Mouse (Mus musculus): ENCODE data around the gene Zc3h7b.
"Not testable (repeated sequence)": the region's sequence is repeated elsewhere in the genome, so short reads cannot be mapped to it uniquely, and the experiment has no call there.

Gene Zc3h7b

DNA sequence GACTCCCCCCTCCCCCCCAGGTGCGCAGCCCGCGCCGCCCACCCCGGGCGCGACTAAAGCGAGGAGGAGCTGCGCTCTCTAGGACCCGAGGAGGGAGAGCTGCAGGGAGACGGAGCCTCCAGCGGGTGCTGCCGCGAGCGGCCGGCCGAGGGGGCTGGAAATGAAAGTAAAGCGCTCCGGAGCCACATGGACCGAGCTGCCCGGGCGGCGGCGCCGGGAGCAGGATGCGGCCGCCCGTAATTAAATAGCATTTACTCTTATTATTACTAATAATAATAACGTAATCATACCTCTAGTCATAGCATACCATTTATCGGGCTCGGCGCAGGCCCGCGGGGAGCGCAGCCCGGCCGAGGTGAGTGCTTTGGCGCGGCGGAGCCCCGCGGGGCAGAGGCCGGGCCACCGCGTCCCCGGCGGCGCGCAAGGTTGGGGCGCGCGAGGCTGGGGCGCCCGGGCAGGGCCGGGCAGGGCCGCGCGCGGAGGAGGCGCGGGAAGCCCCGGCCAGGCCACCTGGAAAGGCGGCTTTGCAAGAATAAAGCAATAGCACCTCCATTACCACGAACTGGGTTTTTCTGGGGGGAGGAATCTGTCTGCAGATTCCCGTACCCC lies at the start of gene Zc3h7b, which contains the start of gene Rangap1:
Gene Zc3h7b, plus strand, starts transcription at position 66 of the 609 bp plus-strand sequence.
Gene Rangap1, minus strand, starts transcription at position 539 of the 609 bp plus-strand sequence.
- DNase-seq = peak; percentile 71

DNA sequence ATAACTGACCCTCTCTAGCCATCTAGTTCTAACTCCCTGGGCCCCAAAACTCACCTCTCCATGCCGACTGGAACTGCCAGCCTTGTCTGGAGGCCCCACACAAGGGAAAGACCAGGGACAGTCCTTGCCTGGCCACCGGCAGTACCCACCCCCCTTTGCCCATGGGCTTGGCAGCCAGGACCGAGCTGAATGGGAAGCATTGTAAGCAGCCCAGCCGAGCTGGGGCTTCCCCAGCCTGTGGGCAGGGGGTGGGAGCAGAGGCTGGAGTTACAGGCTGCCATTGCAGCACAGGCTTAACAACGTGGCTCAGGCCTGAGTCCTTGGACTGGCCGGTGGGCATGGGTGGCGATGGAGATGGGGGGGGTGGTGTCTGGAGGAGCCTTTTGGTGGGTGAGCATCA lies 47.7 kb upstream of the Zc3h7b start, which contains the start of gene Chadl:
Gene Chadl, minus strand, starts transcription at position 113 of the 400 bp plus-strand sequence.
- no peak for DNase-seq

DNA sequence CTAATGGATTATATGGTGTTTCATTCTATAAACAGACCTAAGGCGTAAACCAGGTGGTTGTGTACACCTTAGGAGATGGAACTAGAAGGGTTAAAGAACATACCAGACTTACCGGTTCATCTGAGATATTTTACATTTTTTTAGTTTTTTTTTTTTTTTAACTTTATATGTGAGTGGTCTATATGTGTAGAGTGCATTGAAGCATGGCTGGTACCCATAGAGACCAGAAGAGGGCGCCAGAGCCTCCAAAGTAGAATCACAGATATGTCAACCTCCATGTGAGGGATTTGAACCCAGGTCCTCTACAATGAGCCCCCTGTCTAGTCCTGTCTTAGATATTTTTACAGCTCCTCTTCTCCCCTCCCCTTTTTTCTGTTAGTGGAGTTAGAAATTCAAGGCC lies 47.0 kb upstream of the Zc3h7b start:
- peak; percentile 62 for DNase-seq

DNA sequence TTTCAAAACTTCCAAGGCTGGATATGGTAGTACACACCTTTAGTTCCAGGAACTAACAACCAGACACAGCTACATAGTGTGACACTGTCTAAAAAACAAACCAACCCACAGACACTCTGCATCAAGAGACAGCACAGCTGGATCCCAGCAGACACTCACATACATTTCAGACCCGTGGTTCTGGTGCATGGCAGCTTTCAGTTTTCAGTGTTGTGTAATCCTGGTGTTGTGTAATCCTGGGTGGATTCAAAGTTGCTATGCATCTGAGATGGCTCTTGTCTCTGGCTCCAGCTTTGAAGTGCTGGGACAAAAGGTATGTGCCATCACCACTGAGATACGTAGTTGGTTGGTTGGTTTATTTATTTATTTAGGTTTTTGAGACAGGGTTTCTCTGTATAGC lies 46.3 kb upstream of the Zc3h7b start:
- DNase-seq = no peak

DNA sequence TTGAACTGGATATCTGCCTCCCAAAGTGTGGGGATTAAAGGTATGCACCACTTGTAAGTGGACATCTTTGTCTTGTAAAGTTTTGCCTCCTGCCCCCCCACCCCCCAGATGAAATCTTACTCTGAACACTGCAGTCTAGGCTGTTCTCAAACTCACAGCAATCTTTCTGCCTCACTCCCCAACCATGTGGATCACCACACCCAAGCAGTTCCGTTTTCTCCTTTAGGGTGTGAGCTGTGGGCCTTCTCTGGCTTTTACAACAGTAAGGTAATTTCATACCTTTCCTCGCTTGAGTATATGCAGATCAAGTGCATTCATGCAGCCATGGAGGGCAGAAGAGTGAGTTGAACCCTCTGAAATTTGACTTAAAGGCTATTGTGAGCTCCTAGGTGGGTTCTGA lies 44.7 kb upstream of the Zc3h7b start:
- no peak for DNase-seq

DNA sequence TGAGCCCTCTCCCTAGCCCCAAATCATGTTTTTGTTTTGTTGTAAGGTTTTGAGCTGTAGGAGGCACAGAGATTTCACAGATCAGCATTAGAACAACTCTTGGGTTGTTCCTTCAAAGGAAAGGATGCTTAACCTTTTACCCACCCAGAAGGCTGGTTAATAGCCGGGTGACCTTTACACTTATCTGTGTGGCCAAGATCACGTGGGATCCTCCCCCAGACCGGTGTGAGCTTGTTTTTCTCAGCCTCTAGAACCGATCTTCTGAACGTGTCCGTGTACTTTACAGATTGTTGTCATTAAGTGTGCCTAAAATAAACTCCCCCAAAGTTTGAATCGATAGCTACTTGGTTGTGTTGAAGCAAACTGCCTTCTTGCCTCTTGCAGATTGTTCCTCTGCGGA lies 44.3 kb upstream of the Zc3h7b start:
- DNase-seq = no peak

DNA sequence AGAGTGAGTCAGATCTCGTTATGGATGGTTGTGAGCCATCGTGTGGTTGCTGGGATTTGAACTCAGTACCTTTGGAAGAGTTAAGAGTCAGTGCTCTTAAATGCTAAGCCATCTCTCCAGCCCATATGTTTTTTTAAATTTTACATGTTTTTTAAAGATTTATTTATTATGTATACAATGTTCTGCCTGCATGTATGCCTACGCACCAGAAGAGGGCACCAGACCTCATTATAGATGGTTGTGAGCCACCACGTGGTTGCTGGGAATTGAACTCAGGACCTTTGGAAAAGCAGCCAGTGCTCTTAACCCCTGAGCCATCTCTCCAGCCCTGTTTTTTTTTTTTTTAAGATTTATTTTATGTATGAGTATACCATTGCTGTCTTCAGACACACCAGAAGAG lies 43.5 kb upstream of the Zc3h7b start:
- not testable (repeated sequence) for DNase-seq

DNA sequence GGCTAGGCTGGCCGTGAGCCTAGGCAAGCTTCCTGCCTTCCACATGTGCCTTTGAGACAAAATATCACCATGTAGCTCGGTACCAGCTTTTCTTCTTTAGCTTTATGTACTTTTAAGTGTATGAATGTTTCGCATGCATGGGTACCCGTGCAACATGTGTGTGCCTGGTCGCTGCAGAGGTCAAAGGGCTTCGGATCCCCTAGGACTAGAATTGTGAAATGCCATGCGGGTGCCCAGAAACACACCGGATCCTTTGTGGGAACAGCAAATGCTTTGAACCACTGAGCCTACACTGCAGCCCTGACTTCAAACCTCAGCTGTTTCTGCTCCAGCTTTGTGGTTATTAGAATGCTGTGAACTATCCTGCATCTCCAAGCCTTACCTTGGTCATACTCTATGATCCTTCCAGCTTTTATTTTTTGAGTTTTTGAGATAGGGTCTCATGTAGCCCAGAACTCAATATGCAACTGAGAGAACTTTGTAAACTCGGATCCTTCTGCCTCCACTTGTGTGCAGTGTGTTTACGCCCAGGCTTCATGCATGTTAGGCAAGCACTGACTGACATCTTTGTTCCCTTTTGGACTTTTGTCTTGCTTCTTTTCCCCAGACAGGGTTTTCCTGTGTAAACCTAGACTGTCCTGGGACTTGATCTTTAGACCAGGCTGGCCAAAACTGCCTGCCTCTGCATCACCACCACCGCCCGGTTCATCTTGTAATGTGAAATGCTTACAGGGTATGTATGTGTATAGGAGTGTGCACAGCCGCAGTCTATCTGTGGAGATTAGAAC lies 42.4 kb upstream of the Zc3h7b start:
- DNase-seq = no peak

DNA sequence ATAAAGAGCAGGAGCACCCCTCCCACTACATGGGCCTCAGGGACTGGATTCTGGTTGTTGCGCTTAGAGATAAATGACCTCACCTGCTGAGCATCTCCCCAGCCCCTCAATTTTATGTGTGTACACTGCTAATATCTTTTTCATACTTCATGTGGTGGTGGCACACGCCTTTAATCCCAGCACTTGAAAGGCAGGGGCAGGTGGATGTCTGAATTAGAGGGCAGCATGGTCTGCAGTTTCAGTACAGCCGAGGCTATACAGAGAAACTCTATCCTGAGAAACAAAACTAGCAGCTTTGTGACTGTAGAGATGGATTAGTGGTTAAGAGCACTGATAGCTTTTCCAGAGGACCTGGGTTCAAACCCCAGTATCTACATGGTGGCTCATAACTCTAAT lies 41.8 kb upstream of the Zc3h7b start:
- no peak for DNase-seq

DNA sequence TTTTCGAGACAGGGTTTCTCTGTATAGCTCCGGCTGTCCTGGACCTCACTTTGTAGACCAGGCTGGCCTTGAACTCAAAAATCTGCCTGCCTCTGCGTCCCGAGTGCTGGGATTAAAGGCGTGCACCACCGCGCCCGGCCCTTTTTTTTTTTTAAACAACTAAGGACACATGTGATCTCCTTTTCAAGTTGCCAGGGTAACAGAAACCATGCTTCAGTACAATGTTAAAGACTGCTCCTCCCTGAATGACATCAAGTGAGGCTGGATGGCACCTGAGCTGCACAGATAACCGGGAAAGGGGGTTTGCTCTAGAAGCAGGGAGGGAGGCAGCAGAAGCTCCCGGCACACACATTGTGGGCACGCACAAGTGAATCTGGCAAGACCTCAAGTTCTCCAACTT lies 35.9 kb upstream of the Zc3h7b start:
- no peak for DNase-seq

DNA sequence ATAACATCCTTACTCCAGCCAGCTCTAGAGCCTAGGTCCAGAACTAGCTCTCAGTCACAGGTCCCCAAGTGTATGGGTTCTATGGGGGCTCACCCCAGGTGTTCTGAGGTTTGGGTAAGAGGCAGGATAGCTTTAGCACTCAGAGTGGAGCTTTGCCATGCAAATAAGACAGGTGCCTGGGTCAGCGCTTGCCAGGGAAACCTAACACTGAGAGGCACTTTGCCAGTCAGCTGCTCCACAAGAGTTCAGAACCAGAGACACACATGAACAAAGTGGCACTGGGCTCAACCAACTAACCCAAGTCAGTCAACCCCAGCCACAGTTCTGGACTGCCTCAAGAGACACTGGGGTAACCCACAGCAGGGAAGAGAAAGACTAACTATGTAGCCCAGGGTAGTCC lies 35.2 kb upstream of the Zc3h7b start:
- DNase-seq = no peak

DNA sequence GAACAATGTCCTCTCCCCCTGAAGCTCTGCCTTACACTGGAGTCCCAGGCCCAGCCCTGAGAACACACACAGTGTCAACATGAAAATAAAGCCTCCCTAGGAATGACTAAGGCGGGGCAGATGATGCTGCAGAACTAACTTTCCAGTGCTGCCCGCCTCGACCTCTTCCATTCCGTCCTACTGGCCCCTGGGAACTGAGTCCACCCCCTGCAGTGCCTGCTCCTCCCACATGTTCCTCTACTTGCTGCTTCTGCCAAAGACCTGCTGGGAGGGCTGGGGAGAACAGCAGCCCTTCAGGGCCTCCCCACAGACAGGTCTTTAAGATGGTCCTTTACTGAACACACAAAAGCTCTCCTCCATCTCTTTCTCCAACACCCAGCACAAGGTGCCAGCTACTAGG lies 34.1 kb upstream of the Zc3h7b start:
- DNase-seq = no peak

DNA sequence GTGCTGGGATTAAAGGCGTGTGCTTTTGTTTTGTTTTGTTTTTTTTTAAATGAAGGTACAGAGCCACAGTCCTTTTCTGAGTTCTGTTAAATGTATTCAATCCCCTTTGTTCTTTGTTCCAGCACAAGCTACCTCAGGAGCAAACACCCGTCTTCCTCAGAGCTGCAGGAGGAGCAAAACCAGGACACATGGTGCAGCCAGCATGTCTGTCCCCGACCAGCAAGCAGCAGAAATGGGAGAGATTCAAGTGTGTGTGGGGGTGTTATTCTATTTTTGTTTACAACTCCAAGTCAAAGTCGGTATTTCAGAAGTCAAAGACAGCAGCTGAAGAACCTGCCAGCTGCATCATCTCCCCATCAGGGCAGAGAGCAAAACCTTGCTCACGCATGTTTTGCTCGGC lies 31.1 kb upstream of the Zc3h7b start:
- DNase-seq = no peak

DNA sequence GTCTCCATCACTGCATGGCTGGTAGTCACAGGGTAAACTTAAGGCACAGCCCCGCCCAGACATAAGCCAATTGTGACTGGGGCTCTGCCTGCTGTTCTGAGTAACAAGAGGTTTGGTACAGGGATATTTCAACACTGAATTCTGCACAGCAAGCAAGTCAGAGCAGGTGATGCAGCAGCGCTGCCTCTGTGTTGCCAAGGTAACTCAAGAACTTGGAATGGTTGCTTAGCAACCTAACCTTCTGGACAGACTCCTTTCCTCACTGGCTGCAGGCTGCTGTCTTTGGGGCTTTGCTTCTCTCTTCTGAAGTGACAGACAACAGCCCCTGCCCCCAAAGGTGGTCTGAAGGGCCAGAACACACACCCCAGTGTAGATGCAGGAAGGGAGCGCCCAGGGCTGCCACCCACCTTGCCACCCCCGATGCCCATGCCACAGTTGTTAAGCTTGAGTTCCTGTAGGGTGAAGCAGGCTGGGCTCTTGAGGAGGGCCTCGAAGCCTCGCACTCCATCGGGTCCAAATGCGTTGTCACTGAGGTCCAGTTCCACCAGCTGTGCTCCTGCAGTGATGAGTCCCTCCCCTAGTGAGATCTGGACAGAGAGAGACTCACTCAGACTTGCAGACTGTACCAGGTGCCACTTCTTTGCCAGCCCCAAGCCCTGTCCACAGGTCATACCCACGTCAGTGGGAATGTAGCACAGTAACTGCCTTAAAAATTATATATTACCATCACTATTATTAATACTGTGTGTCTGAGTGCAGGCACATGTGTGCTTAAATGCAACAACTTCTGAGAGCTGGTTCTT lies 26.3 kb upstream of the Zc3h7b start:
- DNase-seq = no peak

DNA sequence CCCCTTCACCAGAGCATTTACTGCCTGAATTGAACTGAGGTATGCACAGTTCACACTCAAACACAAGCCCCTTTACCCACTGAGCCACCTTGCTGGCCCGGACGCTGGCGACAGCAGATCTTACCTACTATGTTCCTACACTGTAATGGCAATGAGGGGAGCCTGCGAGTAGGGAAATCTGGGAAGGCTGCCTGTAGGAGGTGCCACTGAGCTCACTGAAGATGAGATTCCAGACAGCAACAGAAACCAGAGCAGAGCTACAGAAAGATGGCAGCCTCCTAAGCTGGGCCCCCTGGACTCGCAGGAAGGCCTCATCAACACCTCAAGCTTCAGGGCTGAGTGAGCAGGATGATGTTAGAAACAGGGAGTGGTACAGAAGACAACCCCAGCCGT lies 25.7 kb upstream of the Zc3h7b start:
- DNase-seq = no peak

DNA sequence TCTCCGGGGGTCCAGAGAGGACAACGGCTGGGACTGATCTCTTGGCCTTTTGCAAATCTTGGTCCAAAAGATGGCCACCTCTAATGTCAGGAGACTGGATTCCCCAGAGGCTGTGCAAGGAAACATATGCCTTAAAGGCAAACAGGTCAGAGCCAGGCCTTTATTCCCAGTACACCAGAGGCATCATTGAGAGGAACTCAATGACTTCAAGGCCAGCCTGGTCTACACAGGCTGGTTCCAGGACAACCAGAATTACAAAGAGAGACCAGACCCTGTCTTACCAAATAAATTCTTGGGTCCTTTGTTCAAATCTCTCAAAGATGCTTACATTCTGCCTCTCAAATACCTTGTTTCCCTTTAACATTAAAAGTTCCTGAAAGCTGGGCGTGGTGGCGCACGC lies 22.5 kb upstream of the Zc3h7b start:
- DNase-seq = no peak

DNA sequence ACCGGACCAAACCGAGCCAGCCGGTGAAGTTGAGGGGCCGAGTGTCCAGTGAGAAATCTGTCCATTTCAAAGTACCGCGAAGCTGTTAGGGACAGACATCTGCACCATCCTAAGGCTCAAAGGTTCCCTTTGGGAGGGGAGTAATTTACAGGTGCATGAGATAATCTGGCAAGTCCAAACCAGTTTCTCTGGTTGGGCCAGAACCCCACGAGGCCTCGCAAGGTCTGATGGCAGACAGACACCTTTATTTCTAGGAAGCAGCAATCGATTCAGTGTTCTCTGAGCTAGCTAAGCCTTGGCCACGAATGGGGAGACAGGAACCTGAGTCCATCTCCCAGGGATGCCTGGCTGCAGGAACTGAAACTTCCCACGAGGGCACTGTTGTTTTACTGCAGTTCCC lies 21.2 kb upstream of the Zc3h7b start:
- no peak for DNase-seq

DNA sequence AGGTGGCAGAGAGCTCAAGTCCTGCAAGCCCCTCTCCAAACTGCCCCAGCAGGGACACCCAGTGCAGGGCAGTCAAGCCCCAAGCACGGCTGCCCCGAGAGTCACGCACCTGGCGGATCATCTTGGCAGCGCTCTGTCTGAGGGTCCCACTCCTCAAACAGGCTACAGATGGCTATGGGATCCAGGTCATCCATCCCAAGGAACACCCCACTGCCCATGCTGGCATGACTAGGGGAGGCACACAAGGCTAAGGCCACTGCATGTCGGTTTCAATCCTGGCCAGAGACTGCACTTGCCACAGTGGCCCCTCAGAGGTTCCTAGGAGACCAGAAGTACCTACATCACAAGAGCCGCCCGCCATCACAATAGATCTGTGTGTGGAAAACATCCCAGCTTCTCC lies 18.9 kb upstream of the Zc3h7b start:
- peak; percentile 23 for DNase-seq

DNA sequence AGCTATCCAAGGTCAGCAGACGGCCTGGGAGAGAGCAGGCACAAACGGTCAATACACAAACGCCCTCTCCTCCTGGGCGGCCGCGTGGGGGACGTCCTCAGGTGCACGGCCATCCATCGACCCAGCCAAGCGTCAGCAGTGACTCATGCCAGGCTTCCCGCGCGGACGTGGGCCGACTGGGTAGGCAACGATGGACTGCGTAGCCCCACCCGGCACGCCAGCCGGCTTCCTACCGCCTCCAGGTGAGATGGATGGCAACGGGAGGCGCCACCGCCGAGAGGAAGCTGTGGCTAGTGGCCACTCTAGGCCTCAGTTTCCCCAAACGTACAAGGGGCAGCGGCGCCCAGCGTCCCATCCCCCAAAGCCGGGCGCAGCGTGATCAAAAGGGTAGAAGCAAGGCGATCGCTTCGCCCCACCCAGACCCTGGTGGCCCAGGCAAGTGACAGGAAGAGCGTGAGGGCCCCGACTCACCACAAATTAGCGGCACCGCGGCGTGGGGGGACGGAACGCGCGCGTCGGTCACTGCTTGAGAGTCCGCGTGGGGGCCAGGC lies 15.5 kb upstream of the Zc3h7b start:
- DNase-seq = peak; percentile 66

DNA sequence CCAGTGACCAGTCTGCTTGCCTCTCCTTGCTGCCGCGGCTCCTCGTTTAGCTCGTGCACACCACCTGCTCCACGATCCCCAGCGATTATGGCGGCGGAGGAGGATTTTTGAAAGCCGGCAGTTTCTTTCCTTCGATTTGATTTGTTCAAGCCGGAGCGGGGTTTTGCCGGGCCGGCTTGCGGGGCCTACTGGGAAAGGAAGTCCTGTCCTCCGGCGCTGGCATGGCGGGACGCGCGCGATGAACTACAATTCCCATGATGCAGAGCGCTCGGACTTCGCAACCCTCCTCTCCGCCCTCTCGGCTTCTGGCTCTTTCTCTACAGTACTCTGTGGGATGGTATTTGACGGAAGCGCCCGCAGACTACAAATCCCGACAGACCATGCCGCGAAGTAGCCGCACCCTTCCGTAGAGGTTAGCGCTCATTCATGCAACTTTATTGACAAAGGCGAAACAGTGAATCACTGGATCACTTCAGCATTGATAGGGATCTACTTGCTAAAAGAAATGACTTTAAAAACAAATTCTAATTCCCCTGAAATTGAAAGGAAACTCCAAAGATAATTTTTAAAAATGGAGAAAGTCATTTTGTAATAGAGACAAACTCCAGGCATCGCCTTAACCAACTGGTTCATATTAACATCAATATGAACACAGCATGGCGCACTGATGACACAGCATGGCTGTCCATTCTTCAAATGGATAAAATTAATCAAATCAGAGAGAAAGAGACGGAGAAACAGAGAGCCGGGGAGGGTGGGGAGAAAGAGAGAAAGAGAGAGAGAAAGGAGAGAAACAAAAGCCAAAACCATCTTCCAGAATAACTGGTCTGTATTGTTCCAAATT lies 14.8 kb upstream of the Zc3h7b start:
- DNase-seq = peak; percentile 99

DNA sequence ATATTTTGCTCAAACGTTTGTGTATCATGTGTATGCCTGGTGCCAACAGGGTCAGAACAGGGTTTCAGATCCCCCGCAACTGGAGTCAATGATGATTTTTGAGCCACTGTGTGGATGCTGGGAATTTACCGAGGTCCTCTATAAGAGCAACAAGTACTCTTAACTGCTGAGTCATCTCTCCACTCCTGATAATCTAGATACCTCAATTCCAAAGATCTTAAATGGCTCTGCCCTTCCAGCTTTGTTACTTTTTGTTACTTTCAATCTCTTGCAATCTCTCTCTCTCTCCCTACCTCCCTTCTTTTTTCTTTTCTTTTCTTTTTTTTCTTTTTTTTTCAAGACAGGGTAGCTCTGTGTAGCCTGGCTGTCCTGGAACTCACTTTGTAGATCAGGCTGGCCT lies 9.8 kb upstream of the Zc3h7b start:
- no peak for DNase-seq

DNA sequence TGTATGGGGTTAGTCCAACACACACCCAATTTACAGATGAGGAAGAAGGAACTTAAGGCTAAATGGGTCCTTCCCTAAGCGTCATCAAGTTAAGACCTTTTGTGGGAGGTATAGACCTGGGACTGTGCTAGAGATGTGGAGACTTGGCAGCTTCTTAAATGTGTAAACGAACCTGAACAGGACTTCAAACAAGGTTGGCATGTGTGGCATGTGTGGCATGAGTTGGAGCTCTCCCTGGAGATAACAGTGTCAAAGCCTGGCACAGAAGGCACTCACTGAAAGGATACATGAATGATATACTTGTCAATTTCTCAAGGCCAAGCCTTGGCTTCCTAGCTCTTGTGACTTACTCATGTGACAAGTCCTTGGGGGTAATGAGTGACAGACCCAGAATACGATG lies 5.6 kb upstream of the Zc3h7b start:
- no peak for DNase-seq

DNA sequence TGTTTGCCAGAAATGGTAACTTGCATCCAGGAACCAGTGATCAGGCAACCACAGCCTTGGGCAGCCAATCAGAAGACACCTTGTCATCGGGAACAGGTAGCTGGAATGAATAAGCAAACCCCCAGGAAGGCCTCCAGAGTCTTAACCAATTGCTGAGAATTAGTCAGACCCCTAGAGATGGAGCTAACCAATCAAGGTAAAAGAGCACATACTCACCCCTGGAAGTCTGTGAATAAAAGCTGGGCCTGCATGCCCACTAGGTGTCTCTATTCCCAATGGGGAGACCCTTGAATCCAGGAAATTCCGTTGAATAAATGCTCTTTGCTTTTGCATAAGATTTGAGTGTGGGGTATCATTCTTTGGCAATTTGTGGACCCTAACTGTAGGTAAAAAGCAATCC lies 4.9 kb upstream of the Zc3h7b start:
- no peak for DNase-seq

Measured in cerebellum, adult 9-10 months (tissue).